Mouse (Mus musculus) E14TG2a.4 (cell line): ENCODE results near the gene Gucy2g.

Source experiments
- CTCF ChIP-seq: conservative IDR thresholded peaks from 2 replicates; pipeline ENCODE4 v1.5.1; 2014; ENCODE audit warnings: low read length
- NANOG ChIP-seq: IDR thresholded peaks from 2 replicates; pipeline ENCODE4 v1.6.1; 2014; ENCODE audit warnings: borderline replicate concordance, low read length, mixed read lengths

GRCm38 (mm10) chr19:55231081-55231480, 10.0 kb downstream of the Gucy2g start:
- TF ChIP-seq CTCF: no peak
- TF ChIP-seq NANOG: no peak
